Mouse (Mus musculus) left cerebral cortex, postnatal 4 days (tissue): ENCODE measurements around the gene Psd. TPM values are rescaled to one million over a fixed set of nuclear protein-coding genes. Genes with fewer than 3 reads are reported as not detected.

Experiments
- DNase-seq: peaks from one replicate; pipeline ENCODE4 v3.0.0-alpha.2; 2022
- intact Hi-C: fragments of 180-260 bp; cut with DNase I; formaldehyde crosslinking; loops from one replicate; pipeline ENCODE4 v1.15.1; 2025
- total RNA-seq, 2 experiments: library from RNA; stranded (reverse); gene quantifications; 2 replicates each; pipeline ENCODE4 v1.2.3; 2021

The Psd gene
- total RNA-seq, 2 experiments from 2014 or later = 670 to 671 TPM

DNA sequence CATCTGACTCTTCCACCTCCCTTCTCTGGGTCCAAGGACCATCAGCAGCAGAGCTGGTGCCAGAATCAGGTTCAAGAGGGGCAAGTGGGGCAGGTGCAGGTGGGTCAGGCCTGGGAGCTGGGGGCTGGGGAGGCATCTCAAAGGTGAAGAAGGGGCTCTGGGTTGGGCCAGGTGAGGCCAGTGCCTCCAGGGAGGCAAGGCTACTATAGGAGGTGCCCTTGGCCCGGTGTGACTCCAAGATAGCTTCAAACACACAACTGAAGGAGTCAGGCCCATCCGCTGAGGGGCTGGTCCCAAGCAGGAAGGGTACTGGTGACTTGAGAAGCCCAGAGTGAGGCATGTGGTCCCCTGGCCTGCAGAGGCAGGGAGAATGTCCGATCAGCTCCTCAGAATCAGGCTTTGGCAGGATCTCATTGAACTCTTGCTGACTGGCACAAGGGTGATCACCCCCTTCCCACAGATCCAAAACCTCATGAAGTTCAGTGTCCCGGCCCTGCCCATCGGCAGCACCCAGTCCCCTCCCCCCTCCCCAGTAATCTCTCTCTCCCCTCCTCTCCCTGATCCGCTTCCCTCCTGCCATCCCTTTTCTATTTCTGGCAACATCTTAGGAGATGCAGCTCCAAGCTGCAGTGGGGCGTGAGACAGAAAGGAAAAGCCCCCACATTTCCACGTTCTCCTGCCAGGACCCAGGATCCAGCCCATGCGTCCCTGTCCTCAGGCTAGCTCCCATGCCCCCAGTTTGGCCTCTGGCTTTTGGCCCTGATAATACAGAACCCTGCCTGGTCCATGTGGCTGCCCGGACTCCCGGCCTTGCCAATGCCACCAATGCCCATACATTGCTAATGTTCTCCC is 4.6 kb downstream of the Psd start:
- intact Hi-C loops = no loop called here
- no peak for DNase-seq

DNA sequence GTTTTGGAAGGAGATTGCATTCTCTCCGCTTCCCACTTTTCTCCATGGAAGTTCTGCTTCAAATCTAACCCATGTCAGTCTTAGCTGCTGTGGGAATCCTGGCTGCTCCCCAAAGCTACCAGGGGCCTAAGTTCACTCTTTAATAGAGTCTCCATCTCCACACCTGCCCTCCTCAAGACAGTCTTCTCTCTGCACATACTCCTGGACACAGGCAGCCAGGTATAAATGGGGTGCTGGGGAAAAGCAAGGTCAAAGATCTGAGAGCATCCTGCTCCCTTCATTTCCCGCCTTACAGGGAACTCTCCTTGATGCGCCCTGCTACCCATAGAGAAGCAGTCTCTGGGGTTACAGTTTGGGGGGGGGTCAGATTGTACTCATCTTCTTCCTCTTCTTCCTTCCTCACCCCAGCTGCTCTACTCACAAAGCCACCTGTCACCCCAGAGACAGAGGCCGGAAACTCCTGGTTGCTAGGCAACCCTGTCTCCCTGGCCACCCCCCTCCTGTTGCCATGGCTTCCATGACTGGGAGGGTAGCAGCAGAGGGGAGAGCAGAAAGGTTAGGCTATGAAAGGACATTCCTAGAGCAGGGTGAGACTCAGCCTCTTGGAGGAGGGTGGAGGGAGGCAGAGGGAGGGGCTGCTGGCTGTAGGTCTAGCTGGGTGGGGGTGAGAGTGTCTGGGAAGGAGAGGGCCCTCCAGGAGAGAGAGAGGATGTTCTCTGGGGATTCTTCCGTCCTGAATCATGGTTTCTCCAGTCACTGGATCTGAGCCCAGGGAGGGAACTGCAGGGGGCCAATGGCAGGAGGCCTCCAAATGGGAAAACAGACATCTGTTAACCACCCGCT is 5.6 kb downstream of the Psd start:
- intact Hi-C loops = no loop called here
- peak; percentile 68 for DNase-seq

DNA sequence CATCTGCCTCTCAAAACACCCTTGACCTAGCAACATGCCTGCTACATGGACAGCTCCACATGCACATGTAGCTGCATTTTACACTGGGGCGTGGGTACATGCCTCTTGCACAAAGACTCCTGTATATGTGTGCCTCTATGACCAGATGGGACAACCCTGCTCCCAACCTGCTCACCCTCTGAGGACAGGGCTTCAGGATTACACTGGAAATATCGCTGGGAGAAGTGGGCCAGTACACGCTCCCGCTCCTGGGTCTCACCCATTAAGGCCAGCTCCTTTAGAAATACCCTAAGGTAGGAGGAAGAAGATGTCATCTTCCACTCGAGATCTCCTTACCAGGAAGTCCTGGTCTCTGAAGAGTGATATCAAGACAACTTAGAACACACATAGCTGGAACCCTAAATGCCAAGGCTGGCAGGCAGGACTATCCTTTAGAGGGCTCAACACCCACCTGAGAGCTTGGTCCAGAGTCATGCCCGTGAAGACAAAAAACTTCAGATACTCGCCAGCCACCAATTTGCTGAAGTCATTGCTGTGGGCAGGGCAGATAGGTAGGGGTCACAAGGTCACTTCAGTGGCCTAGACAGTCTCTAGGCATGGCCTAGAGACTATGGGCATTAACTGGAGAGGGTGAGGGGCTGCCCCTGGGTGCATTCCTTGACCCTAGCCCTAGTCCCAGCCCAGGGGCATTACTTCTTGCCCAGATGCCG is 6.7 kb downstream of the Psd start:
- intact Hi-C loops = no loop called here
- DNase-seq = no peak

DNA sequence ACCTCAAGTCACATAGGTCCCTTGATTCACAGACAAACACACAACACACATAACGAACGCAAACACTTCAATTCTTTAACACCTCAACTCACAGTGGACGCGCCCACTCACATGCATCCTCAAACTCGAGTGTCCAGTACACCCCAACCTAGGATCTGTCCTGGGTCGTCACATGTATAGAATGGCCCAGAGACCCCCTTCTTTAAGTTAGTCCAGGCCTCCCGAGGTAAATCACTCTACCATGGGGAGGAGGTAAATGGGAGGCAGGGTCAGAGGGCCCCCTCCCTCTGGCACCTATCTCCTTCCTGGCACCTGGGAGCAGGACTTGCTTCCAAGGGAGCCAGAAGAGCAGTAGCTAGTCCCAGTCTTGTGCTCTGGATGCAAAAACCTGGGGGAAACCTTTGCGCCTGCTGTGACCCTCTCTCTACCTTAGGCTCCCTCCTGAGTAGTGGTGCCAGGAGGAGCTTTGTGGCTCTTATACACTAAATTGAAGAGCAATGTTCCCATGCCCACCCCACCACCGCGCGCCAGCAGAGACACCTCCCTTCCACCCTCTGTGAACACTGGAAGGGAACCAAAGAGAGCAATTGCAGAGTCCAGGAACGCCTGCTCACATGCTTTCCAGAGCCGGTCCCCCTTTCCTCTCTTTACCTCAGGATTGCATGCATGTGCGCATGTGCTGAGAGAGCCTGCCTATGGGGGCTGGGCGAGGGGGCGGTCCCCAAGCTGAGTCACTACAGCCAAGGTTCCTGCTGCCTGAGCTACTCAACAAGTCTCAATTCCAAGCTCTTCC is 8.2 kb downstream of the Psd start:
- DNase-seq = peak; percentile 73
- intact Hi-C loops = no loop called here

DNA sequence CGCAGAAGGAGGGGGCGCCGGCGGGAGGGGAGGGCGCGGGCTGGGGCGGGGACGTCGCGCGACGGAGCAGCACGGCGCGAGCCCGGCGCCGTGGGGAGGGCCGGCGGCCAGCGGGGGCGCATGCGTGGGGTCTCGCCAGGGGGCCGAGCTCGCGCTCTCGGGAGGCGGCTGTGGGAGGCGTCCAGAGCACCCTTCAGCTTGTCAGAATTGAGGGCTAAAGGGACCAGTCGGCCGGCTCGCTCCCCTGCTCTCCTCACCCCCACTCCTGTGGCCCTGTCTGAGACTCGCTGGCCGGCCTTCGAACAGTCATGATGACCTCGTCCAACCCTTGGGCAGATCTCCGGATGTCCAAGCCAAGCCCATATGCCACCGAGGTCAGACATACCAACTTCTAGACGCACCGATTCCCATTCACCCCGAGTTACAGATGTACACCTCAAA is 8.9 kb downstream of the Psd start:
- intact Hi-C loops = no loop called here
- peak; percentile 14 for DNase-seq

DNA sequence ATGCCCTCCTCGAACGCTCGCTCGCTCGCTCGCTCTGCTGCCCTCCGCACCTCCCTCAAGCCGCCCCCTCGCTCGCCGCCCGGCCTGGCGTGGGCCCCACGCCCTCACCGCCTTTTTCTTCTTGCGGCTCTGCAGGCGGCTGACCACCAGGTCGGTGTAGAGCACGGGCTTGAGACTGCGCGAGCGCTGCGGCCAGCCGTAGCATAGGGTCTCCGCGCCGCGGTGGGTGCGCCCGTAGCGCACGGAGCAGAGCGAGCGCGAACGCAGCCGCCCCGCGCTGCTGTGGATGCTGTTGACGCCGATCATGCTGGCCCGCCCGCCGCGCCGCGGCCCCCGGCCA is 9.4 kb downstream of the Psd start:
- DNase-seq = peak; percentile 8
- intact Hi-C loops = no loop called here

DNA sequence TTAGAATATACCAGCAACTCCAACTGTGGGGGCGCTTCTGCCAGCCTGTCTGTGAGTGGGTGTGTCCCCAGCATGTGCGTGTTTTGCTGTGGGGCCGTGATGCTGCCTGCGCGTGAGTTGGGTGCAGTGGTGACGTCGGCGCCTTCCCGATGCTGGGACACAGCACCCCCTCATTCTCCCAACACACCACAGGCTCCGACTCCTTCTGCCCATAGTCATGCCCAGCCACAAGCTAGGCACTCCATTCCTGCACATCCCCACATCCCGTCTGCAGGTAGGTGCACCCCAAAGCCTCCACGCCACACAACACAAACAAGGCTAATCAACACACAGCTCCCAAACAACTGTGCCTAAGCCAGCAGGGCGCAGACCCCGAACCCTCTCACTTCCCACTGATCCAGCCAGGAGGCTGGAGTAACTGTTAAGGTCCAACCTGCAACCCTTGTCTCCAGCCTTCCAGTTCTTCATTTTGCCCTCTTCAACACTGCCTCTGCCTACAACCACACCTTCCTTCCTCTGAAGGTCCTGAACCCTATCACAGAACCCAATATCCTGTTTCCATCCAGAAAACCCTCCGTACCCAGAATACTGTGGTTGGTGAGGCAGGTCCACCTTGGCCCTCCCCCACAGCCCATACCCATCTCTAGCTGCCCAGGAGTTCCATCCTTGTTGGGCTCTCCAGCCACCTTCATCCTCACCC is 10.0 kb downstream of the Psd start:
- intact Hi-C loops = no loop called here
- peak; percentile 4 for DNase-seq

DNA sequence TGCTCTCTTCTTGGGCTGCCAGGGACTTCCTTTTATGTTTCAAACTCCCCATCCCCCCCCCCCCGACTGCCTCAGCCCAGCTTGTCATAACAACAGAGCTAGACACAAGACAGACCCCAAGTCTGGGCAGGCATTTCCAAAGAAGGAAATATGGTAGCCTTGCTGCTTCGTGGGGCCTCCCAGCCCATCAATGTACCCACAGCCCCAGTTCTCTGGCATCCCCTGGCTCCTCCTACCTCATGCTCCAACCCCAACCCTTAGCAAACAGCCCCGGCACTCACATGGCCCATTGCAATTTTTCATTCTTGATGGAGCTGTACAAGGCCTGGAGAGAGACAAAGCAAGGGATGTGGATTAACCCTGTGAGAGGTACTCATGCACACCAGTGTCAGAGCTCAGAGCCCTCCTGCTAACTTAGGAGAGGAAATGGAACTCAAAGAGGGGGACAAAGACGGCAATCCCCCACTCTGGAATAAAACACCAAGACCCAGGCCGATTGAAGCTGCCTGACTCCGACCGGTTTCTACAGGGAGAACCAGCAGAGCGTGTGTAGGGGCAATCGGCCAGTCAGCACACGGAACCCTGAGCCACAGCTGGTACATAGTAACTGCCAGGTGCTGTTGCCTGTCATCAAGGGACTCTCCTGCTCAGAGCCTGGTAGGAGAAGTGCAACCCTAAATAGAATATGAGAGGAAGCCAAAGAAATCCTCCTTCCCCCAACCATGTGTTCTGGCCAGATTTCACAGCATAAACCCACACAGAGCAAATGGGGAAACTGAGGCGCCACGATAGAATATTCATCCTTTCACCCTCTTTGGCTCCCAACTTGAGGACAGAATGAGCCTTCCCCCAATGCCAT is 11.0 kb downstream of the Psd start:
- intact Hi-C loops = no loop called here
- DNase-seq = peak; percentile 4

DNA sequence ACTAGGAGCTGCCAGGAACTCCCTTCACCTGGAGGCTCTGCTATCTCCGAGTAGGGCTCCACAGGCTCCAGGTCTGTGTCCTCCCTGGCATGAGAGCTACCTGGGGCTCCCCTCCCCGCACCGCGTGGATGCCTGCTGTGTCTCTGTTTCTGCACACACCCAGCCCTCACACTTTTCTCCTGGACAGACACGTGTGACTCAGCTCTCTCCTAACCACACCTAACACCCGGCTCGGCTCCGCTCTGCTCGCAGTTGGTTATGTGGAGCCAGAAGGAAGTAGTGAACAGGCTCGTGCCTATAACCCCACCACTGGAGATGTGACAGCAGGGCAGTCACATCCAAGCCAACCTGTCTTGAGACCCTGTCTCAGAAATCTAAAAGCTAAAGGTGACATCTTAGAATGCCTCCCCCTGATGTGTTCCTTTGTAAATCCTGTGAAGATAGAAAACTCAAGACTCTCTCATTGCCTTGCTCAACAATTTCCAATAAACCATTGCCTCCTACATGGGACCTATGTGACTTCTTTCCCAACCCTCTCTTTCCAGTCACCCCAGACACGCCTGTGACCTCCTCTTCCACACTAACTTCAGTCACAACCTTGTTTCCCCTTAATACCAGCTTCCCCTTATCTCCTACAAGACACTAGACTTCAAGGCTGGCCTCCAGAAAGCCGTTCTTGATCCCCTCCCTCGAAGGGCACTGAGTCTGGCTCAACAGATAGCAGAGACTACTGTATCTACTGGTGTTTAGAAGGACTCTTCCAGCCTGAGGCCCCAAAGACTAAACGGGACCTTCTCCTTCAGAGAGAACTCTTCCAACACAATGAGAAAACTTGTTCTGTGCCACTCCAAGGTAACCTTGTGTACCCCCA is 11.8 kb downstream of the Psd start:
- no peak for DNase-seq
- intact Hi-C loops = no loop called here

DNA sequence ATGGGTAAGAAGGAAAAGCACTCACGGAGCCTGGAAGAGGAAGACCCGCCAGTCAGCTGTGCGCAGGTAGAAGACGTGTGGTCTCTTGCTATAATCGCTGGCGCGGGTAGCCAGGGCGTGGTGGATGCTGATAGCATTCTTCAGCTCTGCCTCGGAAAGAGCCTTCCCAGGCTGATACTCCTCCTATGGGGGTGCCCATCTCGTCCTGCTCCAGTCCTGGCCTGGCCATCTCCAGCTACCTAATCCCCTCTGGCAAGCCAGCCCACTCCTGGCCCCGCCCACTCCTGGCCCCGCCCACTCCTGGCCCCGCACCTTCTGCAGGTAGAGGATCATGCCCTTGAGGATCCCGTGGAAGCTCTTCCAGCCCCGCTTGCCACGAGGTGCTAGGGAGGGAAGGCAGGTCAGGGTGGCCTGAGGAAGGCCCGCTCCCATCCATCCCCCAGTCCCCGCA is 12.8 kb downstream of the Psd start:
- peak; percentile 9 for DNase-seq
- intact Hi-C loops = no loop called here

DNA sequence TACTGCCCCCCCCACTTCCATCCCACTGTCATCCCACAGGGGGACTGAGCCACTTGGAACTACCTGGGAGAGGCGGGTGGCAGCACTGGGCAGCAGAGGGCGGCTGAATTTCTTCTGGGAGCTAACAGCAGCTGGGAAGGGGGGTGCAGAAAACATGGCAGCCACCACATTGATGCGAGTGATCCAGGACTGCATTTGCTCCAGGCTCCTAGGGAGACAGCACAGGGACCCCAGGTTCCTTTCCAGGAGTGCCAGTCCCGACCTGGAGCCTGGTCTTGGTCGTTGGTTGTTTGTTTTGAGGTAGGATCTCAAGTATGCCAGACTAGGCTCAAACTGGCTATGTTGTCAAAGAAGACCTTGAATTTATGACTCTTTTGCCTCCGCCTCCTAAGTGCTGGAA is 13.4 kb downstream of the Psd start:
- DNase-seq = no peak
- intact Hi-C loops = no loop called here

DNA sequence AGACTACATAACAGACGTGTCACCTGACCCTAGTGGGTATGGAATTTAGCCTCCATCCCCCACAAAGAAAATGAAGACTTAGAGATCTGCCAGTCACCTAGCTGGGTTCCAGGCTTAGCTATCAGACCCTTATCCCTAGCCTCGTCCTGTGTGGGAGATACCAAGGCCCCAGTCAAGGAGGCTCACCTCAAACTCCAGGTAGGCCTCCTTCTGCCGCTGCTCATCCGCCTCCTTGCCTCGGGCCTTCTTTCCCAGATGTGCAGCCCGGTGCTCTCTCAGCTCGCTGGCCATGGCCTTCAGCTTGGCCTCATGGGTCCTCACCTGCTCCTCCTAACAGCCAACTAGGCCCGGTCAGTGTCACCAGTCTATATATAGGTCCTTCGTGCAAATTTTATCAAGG is 13.8 kb downstream of the Psd start:
- DNase-seq = no peak
- intact Hi-C loops = no loop called here

DNA sequence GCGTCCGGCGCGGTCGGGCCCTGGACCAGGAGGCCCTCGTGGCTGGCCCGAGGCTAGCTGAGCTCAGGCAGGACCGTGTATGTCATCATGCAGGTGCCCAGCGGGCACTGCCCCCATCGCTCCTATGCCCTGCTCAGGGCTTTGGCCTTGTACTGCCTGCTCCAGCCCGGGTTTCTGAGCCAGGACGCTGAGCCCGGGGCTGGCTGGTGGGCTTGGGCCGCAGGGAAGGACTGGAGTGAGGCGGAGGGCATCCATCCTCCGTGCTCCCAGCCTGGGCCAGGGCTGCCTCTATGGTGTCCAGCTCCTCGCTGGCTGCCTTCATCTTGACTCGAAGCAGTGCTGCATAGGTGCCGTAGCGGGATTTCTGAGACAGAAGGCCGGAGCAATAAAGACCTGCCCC is 14.4 kb downstream of the Psd start:
- no peak for DNase-seq
- intact Hi-C loops = no loop called here

DNA sequence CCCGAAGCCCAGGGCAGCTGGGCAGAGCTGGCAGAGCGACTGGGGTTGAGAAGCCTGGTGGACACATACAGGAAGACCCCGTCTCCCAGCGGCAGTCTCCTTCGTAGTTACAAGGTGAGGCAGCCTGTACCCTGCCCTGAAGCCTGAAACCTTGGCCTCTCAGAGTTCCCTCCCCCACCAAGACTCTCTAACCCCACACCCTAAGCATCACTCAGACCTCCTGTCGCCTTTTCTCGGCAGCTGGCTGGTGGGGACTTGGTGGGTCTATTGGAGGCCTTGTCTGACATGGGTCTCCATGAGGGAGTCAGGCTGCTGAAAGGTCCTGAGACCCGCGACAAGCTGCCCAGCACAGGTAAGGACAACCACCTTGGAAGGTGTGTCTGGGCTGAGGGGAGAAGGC is 15.6 kb downstream of the Psd start:
- no peak for DNase-seq
- intact Hi-C loops = no loop called here

DNA sequence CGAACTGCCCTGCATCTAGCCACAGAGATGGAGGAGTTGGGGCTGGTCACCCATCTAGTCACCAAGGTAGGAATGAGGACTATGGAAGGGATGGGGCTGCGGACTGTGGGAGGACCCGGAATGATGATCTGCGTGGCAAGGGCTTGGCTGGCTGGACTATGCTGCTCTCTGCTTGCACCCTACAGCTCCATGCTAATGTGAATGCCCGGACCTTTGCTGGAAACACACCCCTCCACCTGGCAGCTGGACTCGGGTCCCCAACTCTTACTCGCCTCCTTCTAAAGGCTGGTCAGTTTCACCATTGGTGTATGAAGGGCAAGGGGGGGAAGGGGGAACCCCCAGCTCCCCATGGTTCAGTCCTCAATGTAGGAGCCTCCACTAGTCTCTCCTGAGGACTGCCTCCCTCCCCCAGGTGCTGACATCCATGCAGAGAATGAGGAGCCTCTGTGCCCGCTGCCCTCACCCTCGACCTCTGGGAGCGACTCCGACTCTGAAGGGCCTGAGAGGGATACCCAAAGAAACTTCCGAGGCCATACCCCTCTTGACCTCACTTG is 16.6 kb downstream of the Psd start:
- intact Hi-C loops = no loop called here
- DNase-seq = no peak

DNA sequence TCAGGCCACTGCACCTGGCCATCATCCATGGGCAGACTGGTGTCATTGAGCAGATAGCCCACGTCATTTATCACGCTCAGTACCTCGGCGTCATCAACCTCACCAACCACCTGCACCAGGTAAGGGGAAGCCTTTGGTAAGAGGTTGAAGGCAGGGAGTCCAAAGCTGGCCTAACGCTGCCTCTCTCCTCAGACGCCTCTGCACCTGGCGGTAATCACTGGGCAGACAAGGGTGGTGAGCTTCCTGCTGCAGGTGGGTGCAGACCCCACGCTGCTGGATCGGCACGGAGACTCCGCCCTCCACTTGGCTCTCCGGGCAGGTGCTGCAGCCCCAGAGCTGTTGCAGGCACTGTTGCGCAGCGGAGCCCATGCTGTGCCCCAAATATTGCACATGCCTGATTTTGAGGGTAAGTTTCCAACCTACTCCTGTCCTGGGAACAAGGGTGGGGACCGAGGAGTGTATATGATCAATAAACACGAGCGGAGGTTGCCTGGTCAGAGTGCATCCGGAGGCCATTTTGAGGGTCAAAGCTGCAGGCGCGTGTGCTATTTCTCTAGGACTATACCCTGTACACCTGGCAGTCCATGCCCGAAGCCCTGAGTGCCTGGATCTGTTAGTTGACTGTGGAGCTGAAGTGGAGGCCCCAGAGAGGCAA is 17.2 kb downstream of the Psd start:
- intact Hi-C loops = loop anchor here (5.0 kb wide), 1 partner anchor 172 kb away; no protein-coding TSS in a partner anchor
- no peak for DNase-seq
